ENCODE assay signal across 13 mouse cellular contexts in the genomic region with DNA sequence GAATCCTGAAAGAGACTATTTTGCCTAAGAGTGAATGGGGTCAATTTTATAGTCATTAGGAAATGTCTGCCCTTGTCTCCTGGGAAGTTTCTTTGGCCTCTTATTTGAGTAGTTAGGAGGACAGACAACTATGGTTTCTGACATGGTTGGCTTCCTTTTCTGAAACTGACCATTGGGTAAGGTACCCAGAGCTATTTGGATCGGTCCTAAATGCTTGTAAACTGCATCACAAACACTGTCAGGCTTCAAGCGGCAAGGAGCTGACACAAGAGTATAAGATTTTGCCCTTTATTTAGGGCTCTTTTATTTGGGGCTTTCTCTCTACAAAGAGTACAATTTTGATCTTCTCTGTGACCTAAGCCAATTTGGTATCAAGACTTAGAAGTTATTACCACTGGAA. TPM values are rescaled to one million over a fixed set of nuclear protein-coding genes. Genes with fewer than 3 reads are reported as not detected.
DNase-seq lines count a peak whose midpoint lies in the region; ATAC-seq and TF ChIP-seq lines count a peak whose summit lies in the region.
"Not testable (repeated sequence)": the region's sequence is repeated elsewhere in the genome, so short reads cannot be mapped to it uniquely, and the experiment has no call there.
"Had no signal": no experiment of that assay in that cellular context is flagged by ENCODE, and none has a peak within 500 bp of the region (broad histone marks: within the 10 kb centered on the region; RNA-seq: fewer than 3 reads in every experiment).

No protein-coding gene starts in this region.

- ATAC-seq in hindbrain, postnatal 0 days: not testable (repeated sequence)

- H3K27ac ChIP-seq in hindbrain, postnatal 0 days; kidney, adult 2 months (ENCODE audit: insufficient read depth, low read depth, low read length): not testable (repeated sequence)

- H3K4me3 ChIP-seq in hindbrain, postnatal 0 days (ENCODE audit: low read length); kidney, adult 2 months (ENCODE audit: insufficient read depth, low read depth, low read length): not testable (repeated sequence)

- TF ChIP-seq POLR2A in kidney, adult 2 months (IDR thresholded peaks at IDR 0.05; ENCODE audit: low read depth, low read length): not testable (repeated sequence)

- H3K9me3 ChIP-seq in hindbrain, postnatal 0 days (ENCODE audit: low read length): not testable (repeated sequence)

- peak; percentile 90 for DNase-seq in heart, adult 11 months
- DNase-seq in hindbrain, postnatal 0 days (ENCODE audit: low spot score): peak; percentile 1
- DNase-seq in kidney, adult 11 months: peak; percentile 11
- DNase-seq in kidney, adult 2 months: peak; percentile 25

- not testable (repeated sequence) for H3K4me1 ChIP-seq in hindbrain, postnatal 0 days (ENCODE audit: insufficient read depth, low read length); kidney, adult 2 months (ENCODE audit: control insufficient read depth, insufficient read depth, low read length)

- 41% methylated on average over 2 of the region's 2 CpGs for WGBS in hindbrain, postnatal 0 days
- WGBS in kidney, adult 2 months: 32% methylated on average over 2 of the region's 2 CpGs

- H3K36me3 ChIP-seq in hindbrain, postnatal 0 days (ENCODE audit: insufficient read depth, low read length); kidney, adult 2 months (ENCODE audit: control insufficient read depth, insufficient read depth, low read length): not testable (repeated sequence)

- not testable (repeated sequence) for H3K27me3 ChIP-seq in hindbrain, postnatal 0 days (ENCODE audit: insufficient read depth, low read length); kidney, adult 2 months (replicated peaks; ENCODE audit: control insufficient read depth, insufficient read depth, low read length)

- TF ChIP-seq CTCF in hindbrain, postnatal 0 days (IDR thresholded peaks at IDR 0.05; ENCODE audit: low read depth); kidney, adult 2 months (conservative IDR thresholded peaks at IDR 0.05; ENCODE audit: insufficient read depth, insufficient read length, low read depth, low read length): not testable (repeated sequence)

- not testable (repeated sequence) for H3K4me2 ChIP-seq in hindbrain, postnatal 0 days (ENCODE audit: low read depth, low read length)

- not testable (repeated sequence) for H3K9ac ChIP-seq in hindbrain, postnatal 0 days (replicated peaks; ENCODE audit: low read length)

RNA-seq across cellular contexts. Expression of gene 4930467E23Rik, which starts 48.1 kb away (rescaled TPM):
- not detected in 2 replicates for total RNA-seq in hindbrain, postnatal 0 days (2014; rRNA removed)
- not detected in 2 replicates for polyA plus RNA-seq in hindbrain, postnatal 0 days (2015; fragmentation: Nextera tagmentation; extraction: Ambion mirVana)
- not detected in 2 replicates for polyA plus RNA-seq in kidney, adult 2 months (2012; rRNA removed)
- total RNA-seq: adrenal gland, adult 18-20 months; CH12.LX; ES-E14; MEL had no signal
- polyA plus RNA-seq: activated CD4-positive, CD25-positive, alpha-beta regulatory T cell, adult 4 months; brain, embryonic 14.5 days; C2C12; G1E; Patski had no signal

Comparison
In these comparisons a context has a peak if more than half of its experiments do, and no peak if none do; other contexts are left out.
1. DNase-seq: peak in every context shown above with its lines; median percentile 90 in heart, adult 11 months; 25 in kidney, adult 2 months; 11 in kidney, adult 11 months; 1 in hindbrain, postnatal 0 days.